ENCODE assay signal across 10 mouse cellular contexts in the genomic region with DNA sequence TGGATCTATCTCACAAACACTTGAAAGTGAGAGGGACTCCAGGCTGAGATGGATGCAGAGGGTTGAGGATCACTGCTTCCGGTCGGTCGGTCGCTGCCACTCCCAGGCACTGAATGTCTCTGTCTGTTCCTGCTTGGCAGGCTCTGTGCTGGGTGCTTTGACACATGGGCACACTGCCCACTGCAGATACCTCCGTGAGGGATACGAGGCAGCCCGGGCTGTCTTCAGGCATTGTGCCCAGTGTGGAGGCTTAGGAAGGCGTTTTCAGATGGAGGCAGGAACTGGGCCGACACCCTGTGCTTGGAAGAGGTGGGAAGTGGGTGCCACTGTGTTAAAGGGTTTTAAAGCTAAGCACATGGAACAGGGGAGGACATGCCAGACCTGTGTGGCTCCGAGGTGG. TPM values are rescaled to one million over a fixed set of nuclear protein-coding genes. Genes with fewer than 3 reads are reported as not detected.
DNase-seq lines count a peak whose midpoint lies in the region; ATAC-seq lines count a peak whose summit lies in the region.
"Had no signal": no experiment of that assay in that cellular context is flagged by ENCODE, and none has a peak within 500 bp of the region (broad histone marks: within the 10 kb centered on the region; RNA-seq: fewer than 3 reads in every experiment).

No protein-coding gene starts in this region.

- H3K4me1 ChIP-seq in heart, embryonic 11.5 days (ENCODE audit: control insufficient read depth, insufficient read depth, low read length) = no peaks in the 10 kb centered on the region
- H3K4me1 ChIP-seq in neural tube, embryonic 15.5 days = peaks cover 40% of the 10 kb centered on the region

- H3K9me3 ChIP-seq in heart, embryonic 11.5 days (replicated peaks; ENCODE audit: control insufficient read depth, low read length) = no peaks in the 10 kb centered on the region
- H3K9me3 ChIP-seq in neural tube, embryonic 15.5 days (replicated peaks) = no peaks in the 10 kb centered on the region

- DNase-seq in heart, adult 18-20 months = peak; percentile 76 to 84
- DNase-seq in adrenal gland, postnatal 14 days = peak; percentile 74
- DNase-seq in frontal cortex, postnatal 36 days (ENCODE audit: low spot score in 2 of 2) = peak; percentile 68 to 78
- peak; percentile 60 for DNase-seq in kidney, adult 9 months
- peak; percentile 89 for DNase-seq in lung, postnatal 36 days

- H3K27me3 ChIP-seq in heart, embryonic 11.5 days (ENCODE audit: control insufficient read depth, insufficient read depth, low read length) = no peaks in the 10 kb centered on the region
- H3K27me3 ChIP-seq in neural tube, embryonic 15.5 days (replicated peaks) = no peaks in the 10 kb centered on the region
- H3K27me3 ChIP-seq: CH12.LX had no signal

- H3K27ac ChIP-seq in heart, embryonic 11.5 days (ENCODE audit: low read depth, low read length) = no peak overlapping the region
- no peak overlapping the region for H3K27ac ChIP-seq in neural tube, embryonic 15.5 days (replicated peaks)

- H3K4me2 ChIP-seq in heart, embryonic 11.5 days = no peak overlapping the region
- H3K4me2 ChIP-seq in neural tube, embryonic 15.5 days = no peak overlapping the region

- no peaks in the 10 kb centered on the region for H3K36me3 ChIP-seq in heart, embryonic 11.5 days (ENCODE audit: control insufficient read depth, insufficient read depth, low read length)
- H3K36me3 ChIP-seq in neural tube, embryonic 15.5 days = no peaks in the 10 kb centered on the region

- WGBS in heart, embryonic 11.5 days (ENCODE audit: insufficient replicate concordance) = 62% methylated on average over 10 of the region's 10 CpGs
- WGBS in neural tube, embryonic 15.5 days = 63% methylated on average over 10 of the region's 10 CpGs

- no peak for ATAC-seq in heart, embryonic 11.5 days (replicated peaks; ENCODE audit: insufficient number of reproducible peaks, low FRiP score, low TSS enrichment)
- no peak for ATAC-seq in inflammation-experienced regulatory T-cells, adult 6 months
- ATAC-seq in neural tube, embryonic 15.5 days (ENCODE audit: low FRiP score) = no peak

- H3K9ac ChIP-seq in heart, embryonic 11.5 days (ENCODE audit: low read depth, low read length) = no peak overlapping the region
- H3K9ac ChIP-seq in neural tube, embryonic 15.5 days (replicated peaks) = no peak overlapping the region

- no peak overlapping the region for H3K4me3 ChIP-seq in heart, embryonic 11.5 days (ENCODE audit: low read depth, low read length)
- H3K4me3 ChIP-seq in neural tube, embryonic 15.5 days (replicated peaks) = no peak overlapping the region

RNA-seq across cellular contexts. Expression of a gene that starts 50.7 kb away (rescaled TPM):
- total RNA-seq in heart, adult 18-20 months (2021) = not detected
- 0.13 TPM in 1 of 2 replicates, not detected in the other for polyA plus RNA-seq in heart, embryonic 11.5 days (2014; fragmentation: Nextera tagmentation; extraction: Ambion mirVana)
- not detected in 2 replicates for total RNA-seq in adrenal gland, postnatal 14 days (2021)
- polyA plus RNA-seq in inflammation-experienced regulatory T-cells, adult 6 months (2017; shearing (Covaris generic)) = not detected
- polyA plus RNA-seq in neural tube, embryonic 15.5 days (2015; fragmentation: Nextera tagmentation; extraction: Ambion mirVana) = 0.09 TPM in 1 of 2 replicates, not detected in the other
- total RNA-seq: CH12.LX had no signal
- polyA plus RNA-seq: neural tube, embryonic 11.5 days had no signal
